Mouse (Mus musculus) MEL (cell line): ENCODE data around the gene Creb1.

ENCODE experiments used
- CTCF ChIP-seq, 3 experiments: IDR thresholded peaks in 2 of 3; conservative IDR thresholded peaks in 1 of 3; 2 replicates each; pipeline ENCODE4 v1.5.1; 2011 to 2012; ENCODE audit warnings: low read length in 3 of 3, low read depth in 2 of 3, mild to moderate bottlenecking in 2 of 3, improper control_type of control experiment in 1 of 3, inconsistent platforms in 1 of 3, mixed read lengths in 1 of 3, moderate library complexity in 1 of 3; ENCODE audit not compliant: control insufficient read depth in 1 of 3, insufficient read depth in 1 of 3, poor library complexity in 1 of 3, severe bottlenecking in 1 of 3
- MAZ ChIP-seq: IDR thresholded peaks from 2 replicates; pipeline ENCODE4 v1.6.1; 2012; ENCODE audit warnings: low read depth, mild to moderate bottlenecking, inconsistent platforms, low read length, improper control_type of control experiment
- SIN3A ChIP-seq: IDR thresholded peaks from 2 replicates; pipeline ENCODE4 v1.6.1; 2012; ENCODE audit warnings: low read length, improper control_type of control experiment, inconsistent platforms
- SMC3 ChIP-seq: IDR thresholded peaks from 2 replicates; pipeline ENCODE4 v1.6.1; 2011; ENCODE audit warnings: low read depth, low read length, improper control_type of control experiment
- ZC3H11A ChIP-seq: IDR thresholded peaks from 2 replicates; pipeline ENCODE4 v1.6.1; 2012; ENCODE audit warnings: low read depth, mild to moderate bottlenecking, inconsistent platforms, low read length, improper control_type of control experiment

DNA sequence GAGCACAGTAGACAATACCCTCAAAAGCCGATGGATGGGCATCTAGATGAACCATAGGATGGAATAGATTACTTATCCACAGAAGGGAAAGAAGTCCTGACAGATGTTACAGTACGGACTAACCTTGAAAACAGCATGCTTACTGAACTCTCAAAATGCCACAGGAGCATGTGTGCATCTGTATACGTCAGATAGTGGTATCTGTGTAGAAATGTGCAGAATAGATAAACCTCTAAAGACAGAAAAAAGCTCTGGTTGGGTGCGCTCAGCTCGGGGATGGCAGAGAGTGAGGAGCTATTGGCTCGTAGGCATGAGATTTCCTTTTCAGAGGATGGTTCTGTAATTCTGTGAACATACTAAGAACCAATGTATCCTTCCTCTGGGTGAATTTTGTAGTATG is 106.8 kb downstream of the Creb1 start:
- TF ChIP-seq SMC3 (no peak), ZC3H11A (no peak), CTCF (IDR thresholded peaks at IDR 0.05 in 2 of 3, conservative IDR thresholded peaks at IDR 0.05 in 1 of 3; ENCODE audit: control insufficient read depth in 1 of 3, insufficient read depth in 1 of 3, low read depth in 2 of 3, low read length in 3 of 3, poor library complexity in 1 of 3, severe bottlenecking in 1 of 3) (no peak), MAZ (no peak), SIN3A (0 out of 2 replicates have a peak, but pooled peaks have one; percentile 17)
